Mouse (Mus musculus) bone marrow macrophage, adult 2 months (primary cell): ENCODE measurements around the gene Trpm3. TPM values are rescaled to one million over a fixed set of nuclear protein-coding genes. Genes with fewer than 3 reads are reported as not detected.
A peak's percentile ranks its signal among the peaks of the same experiment; 100 is the strongest.
"Not testable (repeated sequence)": the region's sequence is repeated elsewhere in the genome, so short reads cannot be mapped to it uniquely, and the experiment has no call there.

Experiments used
- H3K27ac ChIP-seq: 2 replicates; pipeline ENCODE4 v1.5.1; 2012; ENCODE audit warnings: low read depth, low read length; ENCODE audit not compliant: insufficient read depth
- H3K4me1 ChIP-seq: 2 replicates; pipeline ENCODE4 v1.6.1; 2012; ENCODE audit warnings: low read length; ENCODE audit not compliant: control insufficient read depth, insufficient read depth
- H3K4me3 ChIP-seq: 2 replicates; pipeline ENCODE4 v1.5.1; 2012; ENCODE audit warnings: mild to moderate bottlenecking, low read length, moderate library complexity; ENCODE audit not compliant: insufficient read depth
- CTCF ChIP-seq: IDR thresholded peaks from 2 replicates; pipeline ENCODE4 v1.5.1; 2012; ENCODE audit warnings: low read depth, mild to moderate bottlenecking, low read length, moderate library complexity
- POLR2A ChIP-seq: IDR thresholded peaks from 2 replicates; pipeline ENCODE4 v1.6.1; 2012; ENCODE audit warnings: mild to moderate bottlenecking, low read depth, low read length, borderline replicate concordance
- polyA plus RNA-seq: library from polyadenylated mRNA; stranded (reverse); fragments of >200 nt; gene quantifications from 2 replicates; pipeline ENCODE4 v1.2.4, GENCODE M21; 2012; ENCODE audit not compliant: missing spikeins, insufficient read depth, insufficient read length

Gene Trpm3
- polyA plus RNA-seq, 1 experiment = not detected

DNA sequence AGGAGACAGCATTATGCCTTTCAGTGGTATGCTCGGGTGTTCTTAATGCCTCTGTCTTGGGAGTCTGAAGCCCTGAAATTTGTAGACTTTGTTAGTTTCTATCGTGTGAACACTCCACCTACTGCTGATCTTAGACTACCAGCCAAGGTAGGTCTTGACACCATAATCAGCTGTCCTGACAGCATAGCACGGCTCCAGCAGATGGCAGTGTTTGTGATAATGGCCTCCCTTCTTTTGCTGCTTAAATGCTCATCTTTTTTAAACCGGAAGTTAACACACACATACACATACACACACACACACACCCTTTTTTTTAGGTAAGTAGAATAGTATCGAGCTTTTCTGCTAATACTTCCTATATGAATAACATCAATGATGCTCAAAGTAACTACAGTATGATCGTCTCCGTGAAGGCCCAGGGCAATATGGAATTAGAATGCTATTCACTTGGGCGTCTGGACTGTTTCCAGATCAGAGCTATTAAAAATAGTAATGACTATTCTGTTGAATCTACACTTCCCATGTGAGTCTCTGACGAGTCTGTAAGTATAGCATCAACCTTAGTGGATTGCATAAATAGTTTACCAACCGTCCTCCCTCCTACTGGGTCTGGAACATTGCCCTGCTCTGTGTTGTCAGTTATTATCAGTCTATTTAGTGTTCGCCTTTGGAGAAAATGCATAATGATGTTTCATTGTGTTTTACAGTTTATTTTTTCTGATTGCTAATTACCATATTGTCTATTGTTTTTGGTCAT, 867.8 kb downstream of the Trpm3 start:
- Histone ChIP-seq H3K4me1 (no peaks in the 10 kb centered on the region), H3K27ac (no peak overlapping the region), H3K4me3 (no peak overlapping the region)
- TF ChIP-seq POLR2A = no peak
- TF ChIP-seq CTCF = no peak

- no peak overlapping the region for H3K27ac ChIP-seq
- TF ChIP-seq POLR2A (no peak), CTCF (no peak)
- H3K4me3 ChIP-seq = no peak overlapping the region
- no peaks in the 10 kb centered on the region for H3K4me1 ChIP-seq
These were observed 874.8 kb downstream of the Trpm3 start for GRCm38 (mm10) chr19:23013695-23014094.

- Histone ChIP-seq H3K4me1 (no peaks in the 10 kb centered on the region), H3K4me3 (no peak overlapping the region), H3K27ac (no peak overlapping the region)
- no peak for TF ChIP-seq POLR2A
- TF ChIP-seq CTCF = peak; percentile 42
These were observed 876.7 kb downstream of the Trpm3 start for GRCm38 (mm10) chr19:23015516-23015915.

GRCm38 (mm10) chr19:23018186-23018727, 879.4 kb downstream of the Trpm3 start:
- Histone ChIP-seq H3K4me1 (no peaks in the 10 kb centered on the region), H3K4me3 (no peak overlapping the region), H3K27ac (no peak overlapping the region)
- TF ChIP-seq CTCF = no peak

- TF ChIP-seq CTCF (no peak), POLR2A (no peak)
- H3K4me3 ChIP-seq = no peak overlapping the region
- H3K27ac ChIP-seq = no peak overlapping the region
These were observed 884.1 kb downstream of the Trpm3 start for GRCm38 (mm10) chr19:23022902-23023301.

GRCm38 (mm10) chr19:23023316-23023960, 884.6 kb downstream of the Trpm3 start:
- TF ChIP-seq CTCF (no peak), POLR2A (no peak)
- no peaks in the 10 kb centered on the region for H3K4me1 ChIP-seq

More at GRCm38 (mm10) chr19:23022902-23023301, 884.1 kb downstream of the Trpm3 start:
- no peaks in the 10 kb centered on the region for H3K4me1 ChIP-seq

GRCm38 (mm10) chr19:23024821-23025220, 886.0 kb downstream of the Trpm3 start:
- no peak for TF ChIP-seq POLR2A
- no peak for TF ChIP-seq CTCF
- Histone ChIP-seq H3K4me3 (no peak overlapping the region), H3K27ac (no peak overlapping the region), H3K4me1 (no peaks in the 10 kb centered on the region)

More at GRCm38 (mm10) chr19:23023316-23023960, 884.6 kb downstream of the Trpm3 start:
- Histone ChIP-seq H3K27ac (no peak overlapping the region), H3K4me3 (no peak overlapping the region)

DNA sequence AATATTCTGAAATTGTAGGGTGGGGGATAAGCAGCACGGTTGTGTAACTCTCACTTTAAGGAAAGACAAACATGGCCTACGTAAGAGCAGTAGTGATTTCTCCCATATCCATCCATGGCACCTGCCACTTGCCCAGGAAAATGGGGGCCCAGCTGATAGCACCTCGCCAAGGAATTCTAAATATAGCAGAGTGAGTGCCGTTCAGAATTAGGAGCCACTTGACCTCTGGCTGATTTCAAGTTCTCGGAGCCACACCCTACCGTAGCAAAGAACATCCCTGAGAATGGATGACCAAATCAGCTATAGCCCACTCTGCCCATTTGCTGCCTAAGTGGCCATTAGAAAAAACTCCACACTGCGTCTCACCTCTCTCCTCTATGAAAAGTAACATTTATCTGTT, 887.6 kb downstream of the Trpm3 start:
- H3K4me3 ChIP-seq = no peak overlapping the region
- H3K27ac ChIP-seq = no peak overlapping the region
- H3K4me1 ChIP-seq = no peaks in the 10 kb centered on the region
- TF ChIP-seq POLR2A = no peak
- no peak for TF ChIP-seq CTCF

GRCm38 (mm10) chr19:23028283-23028682, 889.4 kb downstream of the Trpm3 start:
- TF ChIP-seq CTCF = no peak
- no peak for TF ChIP-seq POLR2A
- Histone ChIP-seq H3K4me1 (no peaks in the 10 kb centered on the region), H3K27ac (no peak overlapping the region)

GRCm38 (mm10) chr19:23033343-23033742, 894.5 kb downstream of the Trpm3 start:
- H3K27ac ChIP-seq, H3K4me3 ChIP-seq, H3K4me1 ChIP-seq: not testable (repeated sequence)

More at GRCm38 (mm10) chr19:23028283-23028682, 889.4 kb downstream of the Trpm3 start:
- H3K4me3 ChIP-seq = no peak overlapping the region
